In the genomic region with DNA sequence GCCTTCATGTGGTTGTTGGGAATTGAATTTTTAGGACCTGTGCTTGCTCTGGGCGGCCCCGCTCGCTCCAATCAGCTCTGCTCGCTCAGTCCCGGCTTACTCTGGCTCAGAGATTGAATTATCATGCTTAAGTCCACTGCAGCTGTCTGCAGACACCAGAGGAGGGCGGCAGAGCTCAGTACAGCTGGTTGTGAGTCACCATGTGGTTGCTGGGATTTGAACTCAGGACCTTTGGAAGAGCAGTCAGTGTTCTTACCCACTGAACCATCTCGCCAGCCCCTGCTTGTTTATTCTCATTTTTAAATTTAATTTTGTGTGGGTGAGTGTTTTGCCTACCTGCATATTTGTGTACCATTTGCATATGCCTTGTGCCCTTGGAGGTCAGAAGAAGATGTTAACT, we compare ENCODE assay signal across 17 mouse cellular contexts. TPM values are rescaled to one million over a fixed set of nuclear protein-coding genes. Genes with fewer than 3 reads are reported as not detected.
DNase-seq lines count a peak whose midpoint lies in the region; ATAC-seq and TF ChIP-seq lines count a peak whose summit lies in the region.
"Had no signal": no experiment of that assay in that cellular context is flagged by ENCODE, and none has a peak within 500 bp of the region (broad histone marks: within the 10 kb centered on the region; RNA-seq: fewer than 3 reads in every experiment).

No protein-coding gene starts in this region.

- H3K9ac ChIP-seq in intestine, postnatal 0 days (ENCODE audit: low read depth, low read length) = no peak overlapping the region
- no peak overlapping the region for H3K9ac ChIP-seq in intestine, embryonic 15.5 days
- H3K9ac ChIP-seq: hindbrain, embryonic 13.5 days; liver, embryonic 13.5 days; midbrain, embryonic 13.5 days; neural tube, embryonic 12.5 days had no signal

- ATAC-seq in intestine, postnatal 0 days = no peak
- ATAC-seq in intestine, embryonic 15.5 days = no peak
- ATAC-seq: midbrain, embryonic 13.5 days; Patski had no signal

- no peak overlapping the region for H3K27ac ChIP-seq in intestine, postnatal 0 days (ENCODE audit: low read depth, low read length)
- no peak overlapping the region for H3K27ac ChIP-seq in intestine, embryonic 15.5 days
- H3K27ac ChIP-seq: heart, embryonic 10.5 days; hindbrain, embryonic 13.5 days; liver, embryonic 13.5 days; midbrain, embryonic 13.5 days; neural tube, embryonic 12.5 days had no signal

- no peaks in the 10 kb centered on the region for H3K9me3 ChIP-seq in intestine, postnatal 0 days (ENCODE audit: control insufficient read depth)
- H3K9me3 ChIP-seq in intestine, embryonic 15.5 days = no peaks in the 10 kb centered on the region
- H3K9me3 ChIP-seq: heart, embryonic 10.5 days; hindbrain, embryonic 13.5 days; liver, embryonic 13.5 days; midbrain, embryonic 13.5 days; neural tube, embryonic 12.5 days had no signal

- 76% methylated on average over 7 of the region's 7 CpGs for WGBS in intestine, postnatal 0 days
- WGBS in intestine, embryonic 15.5 days = 74% methylated on average over 7 of the region's 7 CpGs

- no peak overlapping the region for H3K4me3 ChIP-seq in intestine, postnatal 0 days (ENCODE audit: low read depth, low read length)
- no peak overlapping the region for H3K4me3 ChIP-seq in intestine, embryonic 15.5 days (replicated peaks)
- H3K4me3 ChIP-seq: erythroblast, embryonic 14.5 days; heart, embryonic 10.5 days; hindbrain, embryonic 13.5 days; liver, embryonic 13.5 days; midbrain, embryonic 13.5 days; neural tube, embryonic 12.5 days had no signal

- H3K36me3 ChIP-seq in intestine, postnatal 0 days (ENCODE audit: control insufficient read depth, insufficient read depth) = no peaks in the 10 kb centered on the region
- no peaks in the 10 kb centered on the region for H3K36me3 ChIP-seq in intestine, embryonic 15.5 days
- H3K36me3 ChIP-seq in splenic B cell, adult 2 months (ENCODE audit: control insufficient read depth, insufficient read depth, low read length, poor library complexity, severe bottlenecking) = no peaks in the 10 kb centered on the region
- H3K36me3 ChIP-seq: heart, embryonic 10.5 days; hindbrain, embryonic 13.5 days; liver, embryonic 13.5 days; midbrain, embryonic 13.5 days; neural tube, embryonic 12.5 days had no signal

- no peaks in the 10 kb centered on the region for H3K4me1 ChIP-seq in intestine, postnatal 0 days (replicated peaks; ENCODE audit: control insufficient read depth, insufficient read depth, low read length)
- peaks cover 34% of the 10 kb centered on the region for H3K4me1 ChIP-seq in intestine, embryonic 15.5 days (replicated peaks)

- peak; percentile 58 for TF ChIP-seq CTCF in intestine, postnatal 0 days (IDR thresholded peaks at IDR 0.05; ENCODE audit: low read depth)

- H3K4me2 ChIP-seq in intestine, postnatal 0 days (replicated peaks; ENCODE audit: low read depth) = no peak overlapping the region
- no peak overlapping the region for H3K4me2 ChIP-seq in intestine, embryonic 15.5 days (replicated peaks)
- H3K4me2 ChIP-seq: hindbrain, embryonic 13.5 days; liver, embryonic 13.5 days; midbrain, embryonic 13.5 days; neural tube, embryonic 12.5 days had no signal

- no peaks in the 10 kb centered on the region for H3K27me3 ChIP-seq in intestine, postnatal 0 days (replicated peaks; ENCODE audit: control insufficient read depth, insufficient read depth, low read length)
- no peaks in the 10 kb centered on the region for H3K27me3 ChIP-seq in intestine, embryonic 15.5 days (replicated peaks)
- no peaks in the 10 kb centered on the region for H3K27me3 ChIP-seq in splenic B cell, adult 2 months (ENCODE audit: control insufficient read depth, insufficient read depth, low read length, poor library complexity, severe bottlenecking)
- H3K27me3 ChIP-seq: hindbrain, embryonic 13.5 days; neural tube, embryonic 12.5 days; Patski had no signal

- DNase-seq in retina, postnatal 1 day = peak; percentile 35
- DNase-seq in retina, embryonic 14.5 days (ENCODE audit: low spot score) = no peak
- DNase-seq in ES-CJ7 (ENCODE audit: low read depth, low spot score) = peak; percentile 76
- DNase-seq in splenic B cell, adult 2 months (ENCODE audit: low read depth, low spot score) = peak; percentile 52
- DNase-seq in right cerebral cortex, postnatal 10 days (ENCODE audit: low spot score in 2 of 2) = no peak
- DNase-seq: adrenal gland, postnatal 36 days; cerebellum, adult 18-20 months; kidney, postnatal 14 days; liver, embryonic 13.5 days had no signal

RNA-seq across cellular contexts. Expression of a gene that starts 1.8 kb away (rescaled TPM):
- 0.09 and 0.12 TPM in 2 replicates for polyA plus RNA-seq in intestine, postnatal 0 days (2015; fragmentation: Nextera tagmentation; extraction: Ambion mirVana)
- polyA plus RNA-seq in intestine, embryonic 15.5 days (2015; fragmentation: Nextera tagmentation; extraction: Ambion mirVana) = 0.15 and 0.16 TPM in 2 replicates
- polyA plus RNA-seq: erythroblast, embryonic 14.5 days; heart, embryonic 10.5 days; liver, embryonic 13.5 days; neural tube, embryonic 12.5 days had no signal

RNA-seq across cellular contexts. Expression of a gene that starts 2.2 kb away (rescaled TPM):
- polyA plus RNA-seq in intestine, postnatal 0 days (2015; fragmentation: Nextera tagmentation; extraction: Ambion mirVana) = 2.1 and 2.4 TPM in 2 replicates
- 2.3 and 2.4 TPM in 2 replicates for polyA plus RNA-seq in intestine, embryonic 15.5 days (2015; fragmentation: Nextera tagmentation; extraction: Ambion mirVana)

RNA-seq across cellular contexts. Expression of a gene that starts 5.1 kb away (rescaled TPM):
- polyA plus RNA-seq in intestine, postnatal 0 days (2015; fragmentation: Nextera tagmentation; extraction: Ambion mirVana) = 13.3 and 14.0 TPM in 2 replicates
- polyA plus RNA-seq in intestine, embryonic 15.5 days (2015; fragmentation: Nextera tagmentation; extraction: Ambion mirVana) = 18.1 and 19.1 TPM in 2 replicates

RNA-seq across cellular contexts. Expression of a gene that starts 32.2 kb away (rescaled TPM):
- polyA plus RNA-seq in intestine, postnatal 0 days (2015; fragmentation: Nextera tagmentation; extraction: Ambion mirVana) = 2.4 and 2.8 TPM in 2 replicates
- 3.5 and 4.3 TPM in 2 replicates for polyA plus RNA-seq in intestine, embryonic 15.5 days (2015; fragmentation: Nextera tagmentation; extraction: Ambion mirVana)
- polyA plus RNA-seq: erythroblast, embryonic 14.5 days had no signal

RNA-seq across cellular contexts. Expression of a gene that starts 38.1 kb away (rescaled TPM):
- polyA plus RNA-seq in intestine, postnatal 0 days (2015; fragmentation: Nextera tagmentation; extraction: Ambion mirVana) = 0.18 and 0.38 TPM in 2 replicates
- 1.2 and 1.4 TPM in 2 replicates for polyA plus RNA-seq in intestine, embryonic 15.5 days (2015; fragmentation: Nextera tagmentation; extraction: Ambion mirVana)

Comparison
In these comparisons a context has a peak if more than half of its experiments do, and no peak if none do; other contexts are left out.
1. DNase-seq: peak in retina, postnatal 1 day (single experiment), ES-CJ7 (single experiment) and splenic B cell, adult 2 months (single experiment); none in retina, embryonic 14.5 days (single experiment) and right cerebral cortex, postnatal 10 days (0 of 2).